10 mouse cellular contexts compared by ENCODE assay signal in the genomic region with DNA sequence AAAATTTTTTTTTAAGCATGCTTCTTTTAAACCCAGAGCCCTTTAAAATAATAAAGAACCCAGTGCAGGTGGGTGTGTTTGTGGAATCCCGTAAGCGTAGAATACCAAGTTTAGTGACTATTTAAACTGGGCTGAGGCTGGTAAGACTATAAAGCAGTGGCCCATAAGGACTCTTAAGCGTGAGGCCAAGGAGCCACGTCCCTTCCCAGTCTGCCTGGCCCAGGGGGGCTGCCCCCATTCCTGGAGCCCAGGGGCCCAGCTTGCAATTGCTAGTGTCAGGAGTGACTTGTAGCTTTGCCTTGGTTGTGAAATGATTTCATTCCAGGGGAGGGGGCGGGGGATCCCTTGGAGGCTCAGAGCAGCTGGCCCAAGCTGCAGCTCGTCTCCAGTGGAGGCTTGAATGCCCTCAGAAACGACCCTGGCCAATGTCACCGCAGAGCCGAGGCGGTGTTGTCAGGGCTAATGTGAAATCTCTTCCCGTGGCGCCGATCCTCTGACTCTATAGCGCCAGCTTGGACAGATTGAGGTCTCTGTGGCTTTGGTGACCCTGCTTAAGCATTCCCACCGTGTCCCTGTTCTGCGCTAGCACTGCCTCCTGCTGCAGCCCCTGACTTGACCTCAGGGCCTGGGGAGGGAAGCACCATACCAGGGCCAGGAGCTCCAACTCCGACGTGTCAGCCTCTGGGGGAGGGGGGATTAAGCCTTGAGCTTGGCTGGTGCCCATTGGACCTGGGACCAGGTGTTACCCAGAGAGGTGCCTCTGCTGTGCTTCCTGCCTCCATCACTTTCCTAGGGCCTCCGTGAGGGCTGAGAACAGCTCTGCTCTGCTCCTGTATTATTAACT. TPM values are rescaled to one million over a fixed set of nuclear protein-coding genes. Genes with fewer than 3 reads are reported as not detected.
DNase-seq lines count a peak whose midpoint lies in the region; ATAC-seq and TF ChIP-seq lines count a peak whose summit lies in the region.
"Had no signal": no experiment of that assay in that cellular context is flagged by ENCODE, and none has a peak within 500 bp of the region (broad histone marks: within the 10 kb centered on the region; RNA-seq: fewer than 3 reads in every experiment).

No protein-coding gene starts in this region.

- no peaks in the 10 kb centered on the region for H3K27me3 ChIP-seq in heart, embryonic 12.5 days (replicated peaks)
- no peaks in the 10 kb centered on the region for H3K27me3 ChIP-seq in embryonic facial prominence, embryonic 13.5 days
- H3K27me3 ChIP-seq in hindbrain, postnatal 0 days (ENCODE audit: insufficient read depth, low read length) = no peaks in the 10 kb centered on the region

- H3K9ac ChIP-seq in heart, embryonic 12.5 days = peak overlapping the region; percentile 41; the same call in 1 of the 2 replicates
- H3K9ac ChIP-seq in embryonic facial prominence, embryonic 13.5 days = peak overlapping the region; percentile 27; the same call in 1 of the 2 replicates
- H3K9ac ChIP-seq in hindbrain, postnatal 0 days (replicated peaks; ENCODE audit: low read length) = 0 out of 2 replicates have a peak overlapping the region, but pooled peaks have one; percentile 13

- peaks cover 39% of the 10 kb centered on the region for H3K36me3 ChIP-seq in heart, embryonic 12.5 days
- peaks cover 33% of the 10 kb centered on the region for H3K36me3 ChIP-seq in embryonic facial prominence, embryonic 13.5 days
- H3K36me3 ChIP-seq in hindbrain, postnatal 0 days (ENCODE audit: insufficient read depth, low read length) = peaks cover 13% of the 10 kb centered on the region; the same call in 1 of the 2 replicates

- 0 out of 2 replicates have a peak, but pooled peaks have one; percentile 27 for ATAC-seq in heart, embryonic 12.5 days (ENCODE audit: insufficient number of reproducible peaks, low FRiP score)
- no peak for ATAC-seq in embryonic facial prominence, embryonic 13.5 days (ENCODE audit: insufficient number of reproducible peaks, insufficient read depth, low FRiP score, low TSS enrichment, low read depth)
- peak; percentile 30; the same call in 1 of the 2 replicates for ATAC-seq in hindbrain, postnatal 0 days

- peak; percentile 26; the same call in 1 of the 2 replicates for TF ChIP-seq CTCF in hindbrain, postnatal 0 days (IDR thresholded peaks at IDR 0.05; ENCODE audit: low read depth)

- peak overlapping the region; percentile 92 for H3K27ac ChIP-seq in heart, embryonic 12.5 days (ENCODE audit: poor library complexity, severe bottlenecking)
- H3K27ac ChIP-seq in embryonic facial prominence, embryonic 13.5 days = peak overlapping the region; percentile 49
- H3K27ac ChIP-seq in hindbrain, postnatal 0 days = peak overlapping the region; percentile 83

- H3K4me3 ChIP-seq in heart, embryonic 12.5 days = no peak overlapping the region
- H3K4me3 ChIP-seq in embryonic facial prominence, embryonic 13.5 days = no peak overlapping the region
- H3K4me3 ChIP-seq in hindbrain, postnatal 0 days (ENCODE audit: low read length) = no peak overlapping the region

- H3K4me1 ChIP-seq in heart, embryonic 12.5 days (replicated peaks) = peaks cover 61% of the 10 kb centered on the region
- H3K4me1 ChIP-seq in embryonic facial prominence, embryonic 13.5 days = peaks cover 59% of the 10 kb centered on the region
- peaks cover 44% of the 10 kb centered on the region for H3K4me1 ChIP-seq in hindbrain, postnatal 0 days (ENCODE audit: insufficient read depth, low read length)

- H3K9me3 ChIP-seq in heart, embryonic 12.5 days (replicated peaks) = no peaks in the 10 kb centered on the region
- H3K9me3 ChIP-seq in embryonic facial prominence, embryonic 13.5 days = no peaks in the 10 kb centered on the region
- H3K9me3 ChIP-seq in hindbrain, postnatal 0 days (ENCODE audit: low read length) = no peaks in the 10 kb centered on the region

- DNase-seq in heart, adult 18-20 months = no peak
- DNase-seq in hindbrain, postnatal 0 days (ENCODE audit: low spot score) = peak; percentile 60
- DNase-seq in neural tube, embryonic 10.5 days (ENCODE audit: extremely low spot score, low spot score) = peak; percentile 61
- DNase-seq in layer of hippocampus, adult 11-12 months (ENCODE audit: low spot score) = no peak
- DNase-seq in adrenal gland, postnatal 36 days = no peak
- DNase-seq in layer of hippocampus, postnatal 14 days (ENCODE audit: low spot score in 2 of 2) = no peak

- WGBS in heart, embryonic 12.5 days = 30% methylated on average over 19 of the region's 19 CpGs
- 24% methylated on average over 19 of the region's 19 CpGs for WGBS in embryonic facial prominence, embryonic 13.5 days
- WGBS in hindbrain, postnatal 0 days = 18% methylated on average over 19 of the region's 19 CpGs

- peak overlapping the region; percentile 15; the same call in 1 of the 2 replicates for H3K4me2 ChIP-seq in heart, embryonic 12.5 days
- H3K4me2 ChIP-seq in embryonic facial prominence, embryonic 13.5 days = no peak overlapping the region
- H3K4me2 ChIP-seq in hindbrain, postnatal 0 days (ENCODE audit: low read depth, low read length) = no peak overlapping the region

RNA-seq across cellular contexts. Expression of a gene that starts 13.4 kb away (rescaled TPM):
- 0.34 TPM in 1 of 2 replicates, not detected in the other for polyA plus RNA-seq in heart, embryonic 12.5 days (2016; fragmentation: Nextera tagmentation; extraction: Ambion mirVana)
- not detected for total RNA-seq in heart, adult 18-20 months (2021)
- polyA plus RNA-seq in embryonic facial prominence, embryonic 13.5 days (2015; fragmentation: Nextera tagmentation; extraction: Ambion mirVana) = 4.0 and 5.2 TPM in 2 replicates
- 6.2 and 6.9 TPM in 2 replicates for total RNA-seq in hindbrain, postnatal 0 days (2014; rRNA removed)
- polyA plus RNA-seq in hindbrain, postnatal 0 days (2015; fragmentation: Nextera tagmentation; extraction: Ambion mirVana) = 9.6 and 11.9 TPM in 2 replicates
- total RNA-seq in adrenal gland, postnatal 36 days (2021) = 1 to 10 TPM in 1 of 2 experiments, under 1 TPM in 1; 0.79 to 1.1 TPM
- total RNA-seq in layer of hippocampus, postnatal 14 days (2021) = 1 to 10 TPM; 2.6 to 4.8 TPM
- total RNA-seq: MEL had no signal

RNA-seq across cellular contexts. Expression of a gene that starts 13.8 kb away (rescaled TPM):
- polyA plus RNA-seq in heart, embryonic 12.5 days (2016; fragmentation: Nextera tagmentation; extraction: Ambion mirVana) = 0.27 and 0.37 TPM in 2 replicates
- total RNA-seq in heart, adult 18-20 months (2021) = not detected
- polyA plus RNA-seq in embryonic facial prominence, embryonic 13.5 days (2015; fragmentation: Nextera tagmentation; extraction: Ambion mirVana) = 0.15 and 0.37 TPM in 2 replicates
- 7.0 and 7.3 TPM in 2 replicates for total RNA-seq in hindbrain, postnatal 0 days (2014; rRNA removed)
- 4.5 and 5.5 TPM in 2 replicates for polyA plus RNA-seq in hindbrain, postnatal 0 days (2015; fragmentation: Nextera tagmentation; extraction: Ambion mirVana)
- under 1 TPM; 0.63 to 0.89 TPM for total RNA-seq in adrenal gland, postnatal 36 days (2021)
- total RNA-seq in layer of hippocampus, postnatal 14 days (2021) = 1 to 10 TPM; 8.2 to 9.2 TPM
- total RNA-seq: neutrophil, adult 5-6 weeks had no signal

RNA-seq across cellular contexts. Expression of a gene that starts 42.1 kb away (rescaled TPM):
- polyA plus RNA-seq in heart, embryonic 12.5 days (2016; fragmentation: Nextera tagmentation; extraction: Ambion mirVana) = 2.3 and 3.2 TPM in 2 replicates
- 10 to 100 TPM; 22.5 to 30.1 TPM for total RNA-seq in heart, adult 18-20 months (2021)
- 4.3 and 4.8 TPM in 2 replicates for polyA plus RNA-seq in embryonic facial prominence, embryonic 13.5 days (2015; fragmentation: Nextera tagmentation; extraction: Ambion mirVana)
- total RNA-seq in hindbrain, postnatal 0 days (2014; rRNA removed) = 7.2 and 11.7 TPM in 2 replicates
- 4.7 and 5.8 TPM in 2 replicates for polyA plus RNA-seq in hindbrain, postnatal 0 days (2015; fragmentation: Nextera tagmentation; extraction: Ambion mirVana)
- 10 to 100 TPM; 15.9 to 38.8 TPM for total RNA-seq in adrenal gland, postnatal 36 days (2021)
- 10 to 100 TPM in 1 of 2 experiments, 1 to 10 TPM in 1; 5.3 to 10.2 TPM for total RNA-seq in layer of hippocampus, postnatal 14 days (2021)

Comparison
In these comparisons a context has a peak if more than half of its experiments do, and no peak if none do; other contexts are left out.
1. DNase-seq: peak in hindbrain, postnatal 0 days (single experiment) and neural tube, embryonic 10.5 days (single experiment); none in heart, adult 18-20 months (0 of 2), layer of hippocampus, adult 11-12 months (single experiment), adrenal gland, postnatal 36 days (0 of 2) and layer of hippocampus, postnatal 14 days (0 of 2).
2. Peak in every context shown above with its lines, with median percentiles within 50 percentile points of each other: H3K27ac ChIP-seq and H3K9ac ChIP-seq.